Mouse (Mus musculus) midbrain, embryonic 11.5 days (tissue): ENCODE data around the gene Lrrc49. TPM values are rescaled to one million over a fixed set of nuclear protein-coding genes. Genes with fewer than 3 reads are reported as not detected.

Experiments
- ATAC-seq: fragments of 200-750 bp; cut with Nextera tagmentation; 2 replicates; pipeline ENCODE4 v1.8.0; 2017; ENCODE audit warnings: moderate TSS enrichment, moderate library complexity; ENCODE audit not compliant: low FRiP score
- DNase-seq: peaks from one replicate; pipeline ENCODE4 v3.0.0; 2015; ENCODE audit warnings: low spot score; ENCODE audit errors: missing footprints
- H3K27ac ChIP-seq: fragments of 300-500 bp; sonication (generic); 2 replicates; pipeline ENCODE4 v1.5.1; 2014; ENCODE audit warnings: low read depth, low read length
- H3K27me3 ChIP-seq: fragments of 300-500 bp; sonication (generic); 2 replicates; pipeline ENCODE4 v1.6.1; 2014; ENCODE audit warnings: mild to moderate bottlenecking, low read length, moderate library complexity, mixed read lengths; ENCODE audit not compliant: control insufficient read depth, insufficient read depth
- H3K36me3 ChIP-seq: fragments of 300-500 bp; sonication (generic); 2 replicates; pipeline ENCODE4 v1.6.1; 2014; ENCODE audit warnings: mild to moderate bottlenecking, low read length, moderate library complexity, mixed read lengths; ENCODE audit not compliant: control insufficient read depth, insufficient read depth
- H3K4me1 ChIP-seq: fragments of 300-500 bp; sonication (generic); 2 replicates; pipeline ENCODE4 v1.6.1; 2014; ENCODE audit warnings: low read length; ENCODE audit not compliant: control insufficient read depth, insufficient read depth
- H3K4me2 ChIP-seq: fragments of 300-500 bp; sonication (generic); 2 replicates; pipeline ENCODE4 v1.6.1; 2014; ENCODE audit warnings: mild to moderate bottlenecking, moderate library complexity
- H3K4me3 ChIP-seq: fragments of 300-500 bp; sonication (generic); 2 replicates; pipeline ENCODE4 v1.5.1; 2014; ENCODE audit warnings: low read depth, low read length
- H3K9ac ChIP-seq: fragments of 300-500 bp; sonication (generic); 2 replicates; pipeline ENCODE4 v1.6.1; 2014; ENCODE audit warnings: low read length
- H3K9me3 ChIP-seq: fragments of 300-500 bp; sonication (generic); 2 replicates; pipeline ENCODE4 v1.6.1; 2016; ENCODE audit warnings: low read length; ENCODE audit not compliant: control insufficient read depth
- WGBS: fragments of 180-500 bp; shearing (Covaris S2); extraction: QIAGEN DNeasy Blood & Tissue Kit; methylation state at CpG from one replicate; pipeline ENCODE4 v1.1.7; 2014; 5-methylcytosine and 5-hydroxymethylcytosine counted together
- polyA plus RNA-seq: library from polyadenylated mRNA; unstranded; fragments of >200 nt; fragmentation: Nextera tagmentation; extraction: Ambion mirVana; gene quantifications from 2 replicates; pipeline ENCODE4 v1.2.1, GENCODE M21; 2014

The Lrrc49 gene
- polyA plus RNA-seq, 1 experiment from 2014 or later: 51.6 TPM

DNA sequence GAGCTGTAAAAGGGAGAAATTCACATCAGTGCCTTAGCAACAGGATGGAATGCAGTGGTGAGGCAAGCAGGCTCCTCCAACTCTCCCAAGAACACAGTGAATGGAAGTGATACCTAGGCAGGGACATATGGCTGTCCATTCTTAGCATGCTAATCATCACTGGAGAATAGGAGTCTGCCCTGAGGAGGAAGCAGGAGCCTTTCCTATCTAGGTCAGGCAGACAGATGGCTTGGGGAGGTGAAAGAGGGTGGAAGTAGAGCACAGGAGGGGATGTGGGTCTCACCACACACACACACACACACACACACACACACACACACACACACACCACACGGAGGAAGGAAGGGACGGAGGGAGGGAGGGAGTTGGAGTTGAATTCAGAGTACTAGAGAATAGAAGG, 62.1 kb downstream of the Lrrc49 start:
- WGBS: 68% methylated on average over 2 of the region's 2 CpGs
- Histone ChIP-seq H3K9me3 (no peaks in the 10 kb centered on the region), H3K9ac (no peak overlapping the region), H3K4me2 (no peak overlapping the region), H3K36me3 (no peaks in the 10 kb centered on the region), H3K4me3 (no peak overlapping the region), H3K4me1 (no peaks in the 10 kb centered on the region), H3K27ac (no peak overlapping the region), H3K27me3 (no peaks in the 10 kb centered on the region)
- no peak for ATAC-seq
- DNase-seq: no peak

DNA sequence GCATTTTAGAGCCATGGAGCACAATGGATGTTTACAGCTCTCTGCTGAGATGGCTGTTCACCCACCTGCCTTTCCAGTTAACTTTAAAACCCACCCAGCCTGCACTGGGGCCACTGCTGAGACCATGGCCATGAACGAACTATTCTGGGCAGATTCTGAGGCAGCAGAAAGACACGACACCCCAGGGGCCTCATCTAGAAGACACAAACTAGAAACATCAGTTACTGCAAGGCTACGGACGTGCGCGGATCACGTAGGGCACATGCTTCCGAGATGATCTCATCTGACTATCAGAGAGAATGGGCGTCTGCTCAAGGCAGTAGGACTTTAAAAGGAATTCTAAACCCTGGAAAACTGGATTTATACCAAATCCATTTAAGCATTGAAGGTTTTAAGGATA, 71.0 kb downstream of the Lrrc49 start:
- H3K27me3 ChIP-seq: no peaks in the 10 kb centered on the region
- H3K4me3 ChIP-seq: no peak overlapping the region
- H3K9me3 ChIP-seq: no peaks in the 10 kb centered on the region
- H3K9ac ChIP-seq: no peak overlapping the region
- ATAC-seq (no peak), DNase-seq (no peak)
- no peak overlapping the region for H3K27ac ChIP-seq
- WGBS: 77% methylated on average over 9 of the region's 9 CpGs
- H3K36me3 ChIP-seq: no peaks in the 10 kb centered on the region
- no peak overlapping the region for H3K4me2 ChIP-seq
- H3K4me1 ChIP-seq: no peaks in the 10 kb centered on the region

DNA sequence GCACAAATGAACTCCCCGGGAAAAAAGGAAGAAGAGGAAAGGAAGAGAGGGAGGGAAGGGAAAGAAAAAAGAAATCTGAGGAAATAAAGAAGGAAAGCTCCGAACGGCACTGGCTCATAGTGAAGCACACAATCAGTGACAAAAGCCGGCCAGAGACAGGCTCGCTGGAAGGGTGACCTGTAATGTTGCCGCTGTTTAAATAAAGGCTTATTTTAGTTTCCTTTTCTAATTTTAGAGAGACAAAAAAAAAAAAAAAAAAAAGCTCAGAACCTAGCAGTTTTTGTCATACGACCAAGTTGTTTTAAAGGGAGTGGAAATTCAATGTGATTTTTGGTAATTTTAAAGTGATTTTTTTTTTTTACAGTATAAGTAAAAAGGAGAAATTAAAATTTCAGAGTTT, 71.6 kb downstream of the Lrrc49 start:
- H3K4me2 ChIP-seq: no peak overlapping the region
- 85% methylated on average over 7 of the region's 7 CpGs for WGBS
- no peaks in the 10 kb centered on the region for H3K4me1 ChIP-seq
- H3K9me3 ChIP-seq: no peaks in the 10 kb centered on the region
- no peaks in the 10 kb centered on the region for H3K27me3 ChIP-seq
- H3K9ac ChIP-seq: no peak overlapping the region
- ATAC-seq (no peak), DNase-seq (no peak)
- peaks cover 3% of the 10 kb centered on the region; the same call in 1 of the 2 replicates for H3K36me3 ChIP-seq
- no peak overlapping the region for H3K4me3 ChIP-seq
- H3K27ac ChIP-seq: no peak overlapping the region

DNA sequence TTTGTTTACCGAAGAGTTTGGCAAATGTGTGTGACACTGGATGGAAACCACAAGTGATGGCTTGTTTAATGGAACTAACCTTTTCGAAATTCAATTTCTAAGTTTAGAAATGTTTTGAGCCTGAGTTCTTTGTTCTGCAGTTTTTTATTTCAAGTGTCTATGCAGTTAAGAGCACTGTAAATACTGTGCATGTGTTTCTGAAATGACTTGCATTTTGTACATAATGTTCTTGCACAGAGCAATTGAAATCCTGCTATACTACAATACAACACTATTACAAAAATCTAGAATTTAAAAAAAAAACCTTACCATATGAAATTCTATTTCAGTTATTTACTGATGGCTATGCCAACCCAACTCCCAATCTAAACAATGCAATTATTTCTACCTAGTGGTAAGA, 75.7 kb downstream of the Lrrc49 start:
- ATAC-seq: no peak
- H3K9ac ChIP-seq: no peak overlapping the region
- H3K4me1 ChIP-seq: no peaks in the 10 kb centered on the region
- H3K4me2 ChIP-seq: no peak overlapping the region
- no peak overlapping the region for H3K27ac ChIP-seq
- 89% methylated on average over 2 of the region's 2 CpGs for WGBS
- no peaks in the 10 kb centered on the region for H3K27me3 ChIP-seq
- no peak for DNase-seq
- no peak overlapping the region for H3K4me3 ChIP-seq
- no peaks in the 10 kb centered on the region for H3K9me3 ChIP-seq
- H3K36me3 ChIP-seq: peaks cover 3% of the 10 kb centered on the region; the same call in 1 of the 2 replicates

DNA sequence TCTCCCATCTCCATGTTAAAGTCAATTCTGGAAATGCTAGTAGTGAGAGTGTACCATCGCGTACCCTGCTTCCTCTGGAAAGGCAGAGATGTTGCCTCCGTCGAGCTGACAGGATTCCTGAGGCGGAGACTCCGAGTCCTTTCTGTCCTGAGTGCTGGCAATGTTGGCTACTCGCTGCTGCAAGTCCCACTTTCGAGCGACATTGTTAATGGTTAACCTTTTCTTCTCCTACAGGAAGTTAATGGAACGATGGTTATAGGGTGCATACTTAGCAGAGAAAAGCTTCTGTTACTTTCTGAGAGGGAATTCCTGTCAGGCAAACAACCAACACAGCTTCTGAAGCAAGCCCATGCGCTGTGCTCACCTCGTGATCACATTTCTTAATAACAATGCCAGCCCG, 77.8 kb downstream of the Lrrc49 start:
- H3K9ac ChIP-seq: no peak overlapping the region
- no peak overlapping the region for H3K4me2 ChIP-seq
- H3K4me3 ChIP-seq: no peak overlapping the region
- H3K36me3 ChIP-seq: peaks cover 3% of the 10 kb centered on the region; the same call in 1 of the 2 replicates
- ATAC-seq: no peak
- WGBS: 84% methylated on average over 13 of the region's 13 CpGs
- no peaks in the 10 kb centered on the region for H3K9me3 ChIP-seq
- DNase-seq: no peak
- no peak overlapping the region for H3K27ac ChIP-seq
- H3K4me1 ChIP-seq: no peaks in the 10 kb centered on the region
- no peaks in the 10 kb centered on the region for H3K27me3 ChIP-seq

DNA sequence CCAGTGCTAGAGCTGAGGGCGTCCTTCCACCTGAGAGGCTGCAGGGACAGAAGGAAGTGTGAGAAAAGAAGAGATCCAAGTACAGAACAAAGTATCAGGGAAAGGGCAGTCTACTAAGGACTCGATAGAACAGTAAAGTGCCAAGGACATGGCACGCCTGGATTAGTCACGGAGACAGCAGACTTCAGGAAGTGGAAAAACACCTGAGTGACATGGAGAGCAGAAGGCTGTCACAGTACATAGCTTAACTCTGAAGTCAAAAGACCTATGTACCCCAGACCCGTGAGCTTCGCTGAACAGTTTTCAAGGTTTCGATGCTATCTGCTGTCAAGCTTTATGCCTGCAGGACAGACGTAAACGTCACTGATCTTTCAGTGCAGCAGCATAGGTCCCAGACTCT, 79.1 kb downstream of the Lrrc49 start:
- Histone ChIP-seq H3K27ac (no peak overlapping the region), H3K4me2 (no peak overlapping the region), H3K36me3 (peaks cover 3% of the 10 kb centered on the region; the same call in 1 of the 2 replicates), H3K27me3 (no peaks in the 10 kb centered on the region), H3K9me3 (no peaks in the 10 kb centered on the region), H3K9ac (no peak overlapping the region), H3K4me1 (no peaks in the 10 kb centered on the region), H3K4me3 (no peak overlapping the region)
- ATAC-seq (no peak), DNase-seq (no peak)
- WGBS: 92% methylated on average over 9 of the region's 9 CpGs

DNA sequence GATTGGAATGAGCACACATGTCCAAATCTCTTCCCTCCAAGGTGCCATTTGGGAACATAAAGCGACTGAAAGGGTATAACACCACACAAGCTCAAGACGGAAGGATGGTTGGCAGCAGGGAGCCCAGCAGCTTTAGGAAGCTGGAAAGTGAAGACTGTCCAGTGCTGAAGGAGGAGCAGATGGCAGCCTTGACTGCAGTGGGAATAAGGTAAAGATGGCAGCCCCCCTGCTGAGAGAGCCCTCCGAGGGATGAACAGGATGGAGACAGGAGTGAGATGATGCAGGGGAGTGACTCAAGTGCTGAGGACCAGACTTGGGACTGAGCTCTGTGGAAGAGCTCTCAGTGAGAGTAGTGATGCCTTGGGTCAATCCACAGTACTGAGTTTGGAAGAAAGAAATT, 79.9 kb downstream of the Lrrc49 start:
- DNase-seq: no peak
- Histone ChIP-seq H3K9me3 (no peaks in the 10 kb centered on the region), H3K36me3 (peaks cover 3% of the 10 kb centered on the region; the same call in 1 of the 2 replicates), H3K27me3 (no peaks in the 10 kb centered on the region), H3K9ac (no peak overlapping the region), H3K4me2 (no peak overlapping the region), H3K4me1 (no peaks in the 10 kb centered on the region), H3K4me3 (no peak overlapping the region), H3K27ac (no peak overlapping the region)
- ATAC-seq: no peak
- 80% methylated on average over 3 of the region's 3 CpGs for WGBS

DNA sequence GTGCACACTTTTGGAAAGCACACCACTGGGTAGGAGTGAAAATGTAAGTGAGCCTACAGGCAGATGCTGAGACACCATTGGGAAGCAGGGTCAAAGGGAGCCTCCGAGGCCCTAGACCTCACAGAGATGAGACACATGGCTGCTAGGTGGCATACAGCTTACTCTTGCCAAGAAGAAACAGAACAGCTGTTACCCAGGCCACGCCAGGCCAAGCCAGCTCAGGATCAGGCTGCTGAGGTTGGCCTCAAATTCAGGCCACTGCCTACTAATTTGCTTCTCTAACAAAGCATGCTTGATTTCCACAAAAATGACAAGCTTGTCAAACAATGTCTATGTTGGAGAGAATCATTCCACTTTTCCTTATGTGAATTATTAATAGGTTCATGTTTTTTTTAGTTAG, 83.0 kb downstream of the Lrrc49 start:
- no peak for DNase-seq

DNA sequence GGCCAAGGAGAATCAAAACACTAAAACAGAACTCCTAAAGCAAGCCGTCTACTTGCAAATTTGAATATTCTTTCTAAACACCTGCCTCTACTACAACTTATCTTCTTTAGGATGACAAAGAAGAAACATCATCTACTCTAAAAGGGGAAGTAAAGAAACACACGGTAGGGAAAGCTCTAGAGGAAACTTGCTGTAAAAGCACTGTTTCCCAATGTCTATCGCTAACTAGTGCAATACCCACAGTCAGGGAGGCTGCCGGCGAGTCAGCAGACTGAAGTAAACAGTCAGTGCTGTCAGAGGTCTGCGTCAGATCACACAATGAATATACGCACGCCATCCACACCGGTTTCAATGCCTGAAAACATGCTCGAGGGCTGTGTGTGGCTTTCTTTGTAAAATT, 86.0 kb downstream of the Lrrc49 start:
- H3K27ac ChIP-seq: no peak overlapping the region
- H3K36me3 ChIP-seq: peaks cover 5% of the 10 kb centered on the region; the same call in 1 of the 2 replicates
- no peaks in the 10 kb centered on the region for H3K9me3 ChIP-seq
- ATAC-seq (no peak), DNase-seq (no peak)
- H3K4me2 ChIP-seq: no peak overlapping the region
- no peaks in the 10 kb centered on the region for H3K4me1 ChIP-seq
- no peaks in the 10 kb centered on the region for H3K27me3 ChIP-seq
- H3K4me3 ChIP-seq: no peak overlapping the region
- no peak overlapping the region for H3K9ac ChIP-seq
- 91% methylated on average over 10 of the region's 10 CpGs for WGBS

More for the DNA sequence above, 83.0 kb downstream of the Lrrc49 start:
- no peak overlapping the region for H3K4me3 ChIP-seq
- 77% methylated on average over 2 of the region's 2 CpGs for WGBS
- peaks cover 2% of the 10 kb centered on the region; the same call in 1 of the 2 replicates for H3K36me3 ChIP-seq
- no peak overlapping the region for H3K9ac ChIP-seq
- no peak overlapping the region for H3K4me2 ChIP-seq
- no peak overlapping the region for H3K27ac ChIP-seq
- no peaks in the 10 kb centered on the region for H3K4me1 ChIP-seq
- no peaks in the 10 kb centered on the region for H3K27me3 ChIP-seq
- no peaks in the 10 kb centered on the region for H3K9me3 ChIP-seq
- ATAC-seq: no peak

DNA sequence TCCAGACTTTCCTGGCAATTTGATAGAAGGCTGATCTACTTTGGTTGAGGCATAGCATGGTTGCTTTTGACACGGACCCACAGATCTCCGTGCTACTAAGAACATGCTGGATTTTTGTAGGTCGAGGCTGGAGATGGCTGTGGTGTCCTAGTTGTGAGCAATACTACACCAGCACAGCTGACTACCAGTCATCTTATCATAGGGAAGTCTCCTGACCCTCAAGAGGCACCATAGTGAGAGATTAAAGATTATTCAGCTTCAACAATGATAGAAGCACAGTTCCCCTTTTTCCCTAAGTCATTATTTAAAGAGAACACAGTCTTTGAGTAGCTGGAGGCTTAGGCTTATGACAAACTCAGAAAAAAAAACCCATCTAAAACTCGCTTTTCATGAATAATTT, 87.7 kb downstream of the Lrrc49 start:
- H3K27ac ChIP-seq: no peak overlapping the region
- no peak overlapping the region for H3K4me2 ChIP-seq
- DNase-seq: no peak
- WGBS: 85% methylated on average over 4 of the region's 4 CpGs
- no peaks in the 10 kb centered on the region for H3K9me3 ChIP-seq
- H3K9ac ChIP-seq: no peak overlapping the region
- H3K4me1 ChIP-seq: no peaks in the 10 kb centered on the region
- H3K27me3 ChIP-seq: no peaks in the 10 kb centered on the region
- ATAC-seq: no peak
- no peak overlapping the region for H3K4me3 ChIP-seq
- peaks cover 5% of the 10 kb centered on the region; the same call in 1 of the 2 replicates for H3K36me3 ChIP-seq
